Comparison of ENCODE assay signal across 14 mouse cellular contexts in the genomic region with DNA sequence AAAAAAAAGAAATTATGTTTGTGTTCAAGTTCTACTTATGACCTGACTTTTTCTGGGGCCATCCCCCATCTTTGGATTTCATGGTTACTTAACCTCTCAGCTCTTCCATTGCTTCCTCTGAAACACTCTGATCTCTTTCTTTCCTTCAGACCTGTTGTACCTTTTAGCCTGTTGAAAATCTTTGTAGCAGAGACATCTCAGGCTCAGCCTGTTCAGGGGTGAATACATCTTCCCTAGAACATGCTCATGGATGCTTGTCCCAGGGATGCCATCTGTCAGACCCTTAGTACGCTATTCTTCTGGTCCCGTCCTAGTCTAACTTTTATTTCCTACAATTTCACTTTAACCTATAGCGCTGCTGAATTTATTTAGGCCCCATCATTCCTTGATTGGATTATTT. TPM values are rescaled to one million over a fixed set of nuclear protein-coding genes. Genes with fewer than 3 reads are reported as not detected.
A peak's percentile ranks its signal among the peaks of the same experiment; 100 is the strongest.
DNase-seq lines count a peak whose midpoint lies in the region; ATAC-seq and TF ChIP-seq lines count a peak whose summit lies in the region.
"Had no signal": no experiment of that assay in that cellular context is flagged by ENCODE, and none has a peak within 500 bp of the region (broad histone marks: within the 10 kb centered on the region; RNA-seq: fewer than 3 reads in every experiment).

No protein-coding gene starts in this region.

- no peaks in the 10 kb centered on the region for H3K9me3 ChIP-seq in forebrain, embryonic 12.5 days
- no peaks in the 10 kb centered on the region for H3K9me3 ChIP-seq in forebrain, postnatal 0 days (ENCODE audit: low read length)
- no peaks in the 10 kb centered on the region for H3K9me3 ChIP-seq in kidney, embryonic 16.5 days (ENCODE audit: low read length)
- no peaks in the 10 kb centered on the region for H3K9me3 ChIP-seq in midbrain, embryonic 11.5 days (ENCODE audit: control insufficient read depth, low read length)
- no peaks in the 10 kb centered on the region for H3K9me3 ChIP-seq in midbrain, embryonic 16.5 days (replicated peaks; ENCODE audit: control insufficient read depth, low read length, poor library complexity, severe bottlenecking)
- H3K9me3 ChIP-seq: G1E had no signal

- WGBS in forebrain, embryonic 12.5 days = 70% methylated on average over 3 of the region's 3 CpGs
- WGBS in forebrain, postnatal 0 days = 69% methylated on average over 3 of the region's 3 CpGs
- WGBS in kidney, embryonic 16.5 days = 79% methylated on average over 3 of the region's 3 CpGs
- 74% methylated on average over 3 of the region's 3 CpGs for WGBS in midbrain, embryonic 11.5 days
- WGBS in midbrain, embryonic 16.5 days = 80% methylated on average over 3 of the region's 3 CpGs

- no peak for TF ChIP-seq CTCF in forebrain, postnatal 0 days (IDR thresholded peaks at IDR 0.05; ENCODE audit: low read depth)

- no peak overlapping the region for H3K9ac ChIP-seq in forebrain, embryonic 12.5 days
- no peak overlapping the region for H3K9ac ChIP-seq in forebrain, postnatal 0 days
- H3K9ac ChIP-seq in kidney, embryonic 16.5 days (replicated peaks; ENCODE audit: low read length) = no peak overlapping the region
- H3K9ac ChIP-seq in midbrain, embryonic 11.5 days (ENCODE audit: low read length) = no peak overlapping the region
- no peak overlapping the region for H3K9ac ChIP-seq in midbrain, embryonic 16.5 days (ENCODE audit: low read depth, low read length)

- no peak overlapping the region for H3K4me2 ChIP-seq in forebrain, embryonic 12.5 days
- no peak overlapping the region for H3K4me2 ChIP-seq in forebrain, postnatal 0 days (ENCODE audit: low read depth)
- no peak overlapping the region for H3K4me2 ChIP-seq in kidney, embryonic 16.5 days (replicated peaks; ENCODE audit: low read depth, low read length)
- no peak overlapping the region for H3K4me2 ChIP-seq in midbrain, embryonic 11.5 days
- no peak overlapping the region for H3K4me2 ChIP-seq in midbrain, embryonic 16.5 days (ENCODE audit: low read length)

- no peak for DNase-seq in forebrain, postnatal 0 days
- no peak for DNase-seq in kidney, postnatal 36 days
- peak; percentile 70 for DNase-seq in midbrain, embryonic 11.5 days (ENCODE audit: low spot score, missing footprints)
- no peak for DNase-seq in retina, postnatal 1 day
- DNase-seq in cerebellum, adult 11 months = no peak

- H3K27ac ChIP-seq in forebrain, embryonic 12.5 days = no peak overlapping the region
- no peak overlapping the region for H3K27ac ChIP-seq in forebrain, postnatal 0 days (ENCODE audit: low read depth, low read length)
- peak overlapping the region; percentile 89 for H3K27ac ChIP-seq in kidney, embryonic 16.5 days (ENCODE audit: low read length)
- H3K27ac ChIP-seq in midbrain, embryonic 11.5 days (ENCODE audit: low read depth, low read length) = no peak overlapping the region
- no peak overlapping the region for H3K27ac ChIP-seq in midbrain, embryonic 16.5 days (ENCODE audit: low read length)
- H3K27ac ChIP-seq: macrophage had no signal

- ATAC-seq in forebrain, embryonic 12.5 days (ENCODE audit: low FRiP score) = no peak
- no peak for ATAC-seq in forebrain, postnatal 0 days
- no peak for ATAC-seq in kidney, embryonic 16.5 days (ENCODE audit: low FRiP score, low TSS enrichment)
- no peak for ATAC-seq in midbrain, embryonic 11.5 days (ENCODE audit: low FRiP score)
- no peak for ATAC-seq in midbrain, embryonic 16.5 days

- H3K4me3 ChIP-seq in forebrain, embryonic 12.5 days (replicated peaks) = 0 out of 2 replicates have a peak overlapping the region, but pooled peaks have one; percentile 91
- no peak overlapping the region for H3K4me3 ChIP-seq in forebrain, postnatal 0 days (ENCODE audit: low read depth, low read length)
- no peak overlapping the region for H3K4me3 ChIP-seq in kidney, embryonic 16.5 days (ENCODE audit: low read length)
- H3K4me3 ChIP-seq in midbrain, embryonic 11.5 days (ENCODE audit: low read depth, low read length) = no peak overlapping the region
- no peak overlapping the region for H3K4me3 ChIP-seq in midbrain, embryonic 16.5 days (ENCODE audit: low read depth, low read length)

- no peaks in the 10 kb centered on the region for H3K36me3 ChIP-seq in forebrain, embryonic 12.5 days (replicated peaks)
- H3K36me3 ChIP-seq in forebrain, postnatal 0 days (ENCODE audit: insufficient read depth) = no peaks in the 10 kb centered on the region
- H3K36me3 ChIP-seq in kidney, embryonic 16.5 days (ENCODE audit: insufficient read depth, low read length) = no peaks in the 10 kb centered on the region
- no peaks in the 10 kb centered on the region for H3K36me3 ChIP-seq in midbrain, embryonic 11.5 days (ENCODE audit: control insufficient read depth, insufficient read depth, low read length)
- H3K36me3 ChIP-seq in midbrain, embryonic 16.5 days (ENCODE audit: control insufficient read depth, insufficient read depth, low read length) = no peaks in the 10 kb centered on the region

- peaks cover 12% of the 10 kb centered on the region; the same call in 1 of the 2 replicates for H3K27me3 ChIP-seq in forebrain, embryonic 12.5 days
- H3K27me3 ChIP-seq in forebrain, postnatal 0 days (ENCODE audit: insufficient read depth, low read length) = no peaks in the 10 kb centered on the region
- no peaks in the 10 kb centered on the region for H3K27me3 ChIP-seq in kidney, embryonic 16.5 days (ENCODE audit: insufficient read depth, low read length)
- peaks cover 4% of the 10 kb centered on the region; the same call in 1 of the 2 replicates for H3K27me3 ChIP-seq in midbrain, embryonic 11.5 days (ENCODE audit: control insufficient read depth, insufficient read depth, low read length)
- H3K27me3 ChIP-seq in midbrain, embryonic 16.5 days (ENCODE audit: control insufficient read depth, insufficient read depth, low read depth, low read length) = no peaks in the 10 kb centered on the region

- peaks cover 33% of the 10 kb centered on the region for H3K4me1 ChIP-seq in forebrain, embryonic 12.5 days
- peaks cover 26% of the 10 kb centered on the region for H3K4me1 ChIP-seq in forebrain, postnatal 0 days (ENCODE audit: insufficient read depth)
- peaks cover 37% of the 10 kb centered on the region for H3K4me1 ChIP-seq in kidney, embryonic 16.5 days (ENCODE audit: insufficient read depth, low read length)
- H3K4me1 ChIP-seq in midbrain, embryonic 11.5 days (ENCODE audit: control insufficient read depth, insufficient read depth, low read length) = peaks cover 17% of the 10 kb centered on the region
- peaks cover 27% of the 10 kb centered on the region for H3K4me1 ChIP-seq in midbrain, embryonic 16.5 days (ENCODE audit: control insufficient read depth, insufficient read depth, low read length)

RNA-seq across cellular contexts. Expression of a gene that starts 0.7 kb away (rescaled TPM):
- 98.2 and 103 TPM in 2 replicates for polyA plus RNA-seq in forebrain, embryonic 12.5 days (2016; fragmentation: Nextera tagmentation; extraction: Ambion mirVana)
- 75.2 and 84.6 TPM in 2 replicates for total RNA-seq in forebrain, postnatal 0 days (2014; rRNA removed)
- polyA plus RNA-seq in forebrain, postnatal 0 days (2015; fragmentation: Nextera tagmentation; extraction: Ambion mirVana) = 38.3 and 53.6 TPM in 2 replicates
- 47.4 and 55.4 TPM in 2 replicates for polyA plus RNA-seq in kidney, embryonic 16.5 days (2015; fragmentation: Nextera tagmentation; extraction: Ambion mirVana)
- polyA plus RNA-seq in midbrain, embryonic 11.5 days (2014; fragmentation: Nextera tagmentation; extraction: Ambion mirVana) = 74.0 and 85.3 TPM in 2 replicates
- 66.5 and 78.9 TPM in 2 replicates for polyA plus RNA-seq in midbrain, embryonic 16.5 days (2015; fragmentation: Nextera tagmentation; extraction: Ambion mirVana)

RNA-seq across cellular contexts. Expression of a gene that starts 9.7 kb away (rescaled TPM):
- polyA plus RNA-seq in forebrain, embryonic 12.5 days (2016; fragmentation: Nextera tagmentation; extraction: Ambion mirVana) = not detected in 2 replicates
- 0.23 TPM in 1 of 2 replicates, not detected in the other for total RNA-seq in forebrain, postnatal 0 days (2014; rRNA removed)
- polyA plus RNA-seq in forebrain, postnatal 0 days (2015; fragmentation: Nextera tagmentation; extraction: Ambion mirVana) = not detected in 2 replicates
- not detected in 2 replicates for polyA plus RNA-seq in kidney, embryonic 16.5 days (2015; fragmentation: Nextera tagmentation; extraction: Ambion mirVana)
- polyA plus RNA-seq in midbrain, embryonic 11.5 days (2014; fragmentation: Nextera tagmentation; extraction: Ambion mirVana) = not detected in 2 replicates
- polyA plus RNA-seq in midbrain, embryonic 16.5 days (2015; fragmentation: Nextera tagmentation; extraction: Ambion mirVana) = not detected in 2 replicates
- total RNA-seq: heart, adult 18-20 months; left cerebral cortex, postnatal 36 days had no signal
- polyA plus RNA-seq: cerebellum, adult 2 months; G1E; macrophage; thymus, adult 2 months had no signal
